Mouse (Mus musculus) megakaryocyte, embryonic 14.5 days (primary cell): ENCODE measurements around the gene Chst8.

Experiments
- FLI1 ChIP-seq: IDR thresholded peaks from 2 replicates; pipeline ENCODE4 v1.6.1; 2012; ENCODE audit warnings: low read length, inconsistent platforms, mixed read lengths
- GATA1 ChIP-seq: IDR thresholded peaks from 3 replicates; pipeline ENCODE4 v1.6.1; 2012; ENCODE audit warnings: mixed read lengths, low read length, inconsistent platforms, borderline replicate concordance

DNA sequence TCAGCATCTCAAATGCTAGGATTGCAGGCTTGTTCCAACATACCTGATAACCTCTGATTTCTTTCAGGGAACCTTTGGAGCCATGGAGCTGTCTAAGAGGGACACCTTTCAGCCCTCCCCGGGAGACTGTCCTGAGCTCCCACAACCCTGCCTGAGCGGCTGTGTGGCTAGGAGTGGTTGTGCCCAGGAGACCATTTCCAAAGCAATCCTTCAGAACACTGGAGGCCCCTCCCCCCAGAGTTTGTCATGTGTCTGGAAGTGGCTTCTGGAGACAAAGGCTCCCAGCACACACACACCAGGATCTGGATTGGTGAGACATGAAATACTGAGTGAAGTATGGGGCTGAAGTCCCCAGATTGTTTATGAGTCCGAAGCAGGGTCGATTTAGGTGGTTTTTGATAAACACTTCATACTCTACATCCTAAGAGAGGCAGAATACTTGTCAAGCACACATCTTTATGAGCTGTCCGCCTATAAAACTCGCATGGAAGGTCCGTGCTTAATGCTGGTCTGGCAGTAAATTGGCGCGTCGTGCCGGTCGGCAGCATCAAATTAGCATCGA is 12.5 kb downstream of the Chst8 start:
- TF ChIP-seq GATA1 (no peak), FLI1 (no peak)
